Mouse (Mus musculus): ENCODE results near the gene Ccni.

Ccni gene

GRCm38 (mm10) chr5:93206109-93207005 lies at the start of gene Ccni, which contains the start of gene 2010109A12Rik:
Gene Ccni (minus strand): TSS chr5:93206495.
Gene 2010109A12Rik (plus strand): TSS chr5:93206518.
- peak; percentile 98 for DNase-seq (ENCODE audit: low spot score)

GRCm38 (mm10) chr5:93255759-93256265 lies 49.5 kb upstream of the Ccni start:
- DNase-seq (ENCODE audit: low spot score), result no peak

DNA sequence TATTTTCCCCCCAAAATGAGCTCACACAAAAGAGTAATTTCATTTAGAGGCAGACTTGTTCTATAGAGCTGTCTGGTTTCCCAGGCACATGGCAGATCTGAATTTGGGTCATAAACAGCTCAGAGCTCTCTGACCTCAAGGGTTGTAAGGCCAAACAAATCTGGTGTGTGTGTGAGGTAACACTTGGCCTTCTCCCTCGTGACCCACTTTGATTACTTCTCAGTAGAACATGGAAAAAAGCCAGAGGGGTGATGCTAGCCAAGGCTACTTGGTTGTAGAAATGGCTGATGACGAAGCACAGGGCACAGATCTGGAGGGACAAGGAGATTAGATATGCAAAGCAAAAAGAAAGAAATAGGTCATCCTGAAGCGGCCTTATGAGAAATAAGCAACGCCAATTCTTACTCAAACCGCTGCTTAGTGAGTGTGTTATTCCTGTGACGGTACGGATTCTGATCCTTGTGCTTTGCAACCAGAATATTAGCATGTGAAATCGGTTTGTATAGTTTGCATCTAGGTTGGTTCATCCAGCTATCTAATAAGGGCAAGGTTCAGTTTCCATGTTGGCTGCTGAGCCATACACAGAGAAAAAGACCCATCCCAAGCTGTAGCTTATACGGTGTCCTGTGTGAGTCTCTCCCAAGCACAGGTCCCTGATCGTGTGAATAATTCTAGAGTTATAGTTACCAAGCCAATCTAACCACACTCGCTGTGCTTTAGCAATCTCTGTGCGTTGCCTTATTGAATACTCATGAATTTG lies 44.9 kb upstream of the Ccni start:
- DNase-seq (ENCODE audit: low spot score), result no peak

DNA sequence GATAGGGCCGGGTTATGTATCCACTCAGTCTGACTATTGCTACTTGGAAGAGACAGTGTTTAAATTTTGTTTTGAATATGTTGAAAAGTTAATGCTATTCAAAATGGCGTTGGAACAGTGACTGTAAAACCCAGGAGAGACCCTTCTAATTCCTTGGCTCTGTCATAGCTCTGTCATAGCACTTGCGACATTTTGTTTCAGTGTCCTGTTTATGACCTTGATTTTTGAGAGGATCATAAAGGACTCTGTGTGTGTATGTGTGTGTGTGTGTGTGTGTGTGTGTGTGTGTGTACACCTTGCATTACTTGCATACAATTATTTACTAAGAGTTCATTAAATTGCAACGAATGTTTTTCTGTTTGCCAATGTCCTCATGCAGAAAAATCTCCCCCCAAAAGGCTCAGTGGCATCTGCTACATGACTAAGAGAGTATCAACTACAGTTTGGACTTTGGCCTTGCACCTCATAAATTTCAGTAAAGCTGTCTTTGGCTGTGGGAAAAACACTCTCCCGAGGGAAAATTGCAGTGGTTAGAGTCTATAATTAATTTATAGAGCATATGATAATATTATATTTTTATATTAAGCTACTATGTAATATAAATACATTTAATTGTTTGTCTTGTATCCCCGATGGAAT lies 43.8 kb upstream of the Ccni start:
- no peak for DNase-seq (ENCODE audit: low spot score)

DNA sequence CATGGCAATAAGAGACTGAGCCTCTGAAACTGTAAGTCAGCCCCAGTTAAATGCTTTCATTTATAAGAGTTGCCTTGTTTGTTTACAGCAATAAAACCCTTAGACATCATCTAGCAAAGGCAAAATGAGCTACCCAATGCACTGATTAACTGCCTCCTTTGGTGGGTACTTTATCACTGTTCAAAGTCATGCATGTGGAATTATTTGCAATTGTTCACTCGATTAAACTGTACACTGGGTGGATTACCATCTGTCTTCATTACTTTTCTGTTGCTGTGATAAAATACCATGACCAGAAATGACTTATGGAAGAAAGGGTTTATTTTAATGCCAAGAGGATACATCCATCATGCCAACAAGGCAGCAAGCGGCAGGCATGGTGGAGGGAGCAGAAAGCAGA lies 39.0 kb upstream of the Ccni start:
- DNase-seq (ENCODE audit: low spot score), result no peak

DNA sequence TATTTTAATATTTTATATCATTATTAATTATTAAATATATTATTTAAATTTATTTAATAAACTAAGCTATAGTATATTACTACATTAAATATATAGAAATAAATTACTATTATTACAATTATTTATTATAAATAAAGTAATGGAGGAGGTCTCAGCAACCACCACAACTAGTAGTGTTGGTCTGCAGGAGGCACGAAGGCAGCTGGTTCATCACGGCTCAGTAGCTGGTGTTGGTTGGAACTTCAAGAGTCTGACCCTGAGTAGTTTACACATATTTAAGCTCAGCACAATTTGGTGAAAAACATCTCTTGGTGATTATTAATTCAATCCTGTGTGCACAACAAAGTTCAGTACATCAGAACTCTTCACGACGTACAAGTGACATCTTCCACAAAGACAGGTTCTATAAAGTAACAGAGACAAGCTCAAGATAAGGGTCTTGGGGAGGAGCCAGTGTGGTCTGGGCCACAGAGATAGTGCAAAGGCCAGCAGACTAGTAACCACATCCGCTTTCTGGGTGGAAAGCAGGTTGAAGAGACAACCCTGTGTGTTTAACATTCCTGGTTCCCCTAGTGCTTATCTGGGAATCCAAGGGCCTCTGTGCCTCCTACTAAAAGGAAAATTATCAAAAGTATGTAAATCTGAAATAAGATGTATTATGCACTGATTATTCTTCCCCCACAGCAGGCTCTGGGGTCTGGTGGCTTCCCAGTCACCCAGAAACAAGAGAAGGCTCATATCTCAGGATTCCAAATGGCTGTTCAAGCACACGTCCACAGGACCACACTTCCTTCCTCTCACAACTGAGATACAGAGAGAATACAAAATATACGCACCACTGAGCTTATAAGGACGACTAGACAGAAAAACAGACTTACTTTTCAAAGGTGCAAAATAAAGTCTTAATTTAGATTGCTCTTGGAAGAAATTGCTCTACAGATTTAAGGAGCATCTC lies 33.6 kb upstream of the Ccni start:
- no peak for DNase-seq (ENCODE audit: low spot score)

GRCm38 (mm10) chr5:93236541-93236940 lies 30.2 kb upstream of the Ccni start:
- DNase-seq (ENCODE audit: low spot score), result no peak

DNA sequence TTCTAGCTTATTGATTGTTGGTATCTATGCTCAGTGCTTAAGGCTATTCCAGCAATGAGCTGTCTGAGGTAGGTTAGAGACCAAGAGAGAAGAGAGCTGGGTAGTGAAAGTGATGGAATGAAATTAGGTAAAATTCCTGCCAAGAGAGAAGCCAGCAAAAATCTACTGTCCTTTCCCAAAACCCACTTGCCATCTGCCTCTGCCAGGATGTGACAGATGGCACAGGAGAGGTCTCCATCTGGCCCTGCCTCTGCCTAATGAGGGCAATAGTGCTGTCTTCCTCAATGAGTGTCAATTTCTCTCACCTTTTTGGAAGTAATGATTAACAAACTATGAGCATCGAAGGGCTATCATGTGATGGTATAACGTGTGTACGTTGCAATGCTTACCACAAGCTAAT lies 29.6 kb upstream of the Ccni start:
- no peak for DNase-seq (ENCODE audit: low spot score)

DNA sequence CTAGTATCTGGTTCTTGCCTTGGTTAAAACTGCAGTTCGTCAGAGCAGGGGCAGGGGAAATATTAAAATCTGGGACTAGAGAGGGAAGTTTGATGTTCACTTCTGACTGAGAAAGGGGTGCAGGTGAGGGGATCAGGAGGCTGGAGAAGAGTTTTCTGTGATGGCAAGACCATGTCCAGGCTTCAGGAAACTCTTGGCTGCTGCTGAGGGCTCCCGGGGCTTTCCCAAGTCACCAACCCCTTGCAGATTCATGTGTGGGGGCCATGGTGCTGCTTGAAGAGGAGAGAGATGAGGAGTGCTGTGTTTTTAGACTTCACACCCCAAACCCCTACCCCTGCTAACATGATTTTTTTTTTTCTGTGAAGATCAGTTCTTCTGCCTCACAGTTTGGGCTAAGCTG lies 28.3 kb upstream of the Ccni start:
- no peak for DNase-seq (ENCODE audit: low spot score)

DNA sequence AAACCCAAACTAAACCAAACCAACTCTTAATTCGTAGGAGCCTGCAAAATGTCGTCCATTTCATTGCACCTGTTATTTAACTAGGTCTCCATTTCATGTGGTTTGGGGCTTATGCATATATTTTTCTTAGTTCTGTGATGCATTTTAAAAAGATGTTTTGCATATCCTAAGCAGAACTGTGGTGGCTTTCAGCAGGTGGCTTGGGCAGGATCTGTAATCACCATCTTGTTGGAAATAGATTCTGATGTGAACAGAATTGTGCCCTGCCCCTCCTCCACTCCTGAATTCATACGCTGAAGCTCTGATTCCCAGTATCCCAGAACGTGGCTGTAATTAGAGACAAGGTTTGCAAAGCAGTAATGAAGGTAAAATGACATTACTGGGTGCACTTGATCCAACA lies 27.8 kb upstream of the Ccni start:
- DNase-seq (ENCODE audit: low spot score), result no peak

DNA sequence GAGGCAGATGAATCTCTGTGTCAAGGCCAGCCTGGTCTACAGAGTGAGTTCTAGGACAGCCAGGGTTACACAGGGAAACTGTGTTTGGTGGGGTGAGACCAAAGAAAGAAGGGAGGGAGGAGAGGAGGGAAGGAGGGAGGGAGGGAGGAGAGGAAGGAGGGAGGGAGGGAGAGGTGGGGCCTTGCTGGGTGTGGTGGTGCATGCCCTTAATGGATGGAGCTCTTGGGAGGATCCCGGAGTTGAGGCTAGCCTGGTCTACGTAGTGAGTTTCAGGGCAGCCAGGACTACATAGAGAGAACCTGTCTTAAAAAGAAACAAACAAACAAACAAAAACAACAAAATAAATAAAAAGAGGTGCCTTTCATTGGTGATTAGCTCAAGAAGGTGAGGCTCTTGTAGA lies 26.5 kb upstream of the Ccni start:
- no peak for DNase-seq (ENCODE audit: low spot score)

DNA sequence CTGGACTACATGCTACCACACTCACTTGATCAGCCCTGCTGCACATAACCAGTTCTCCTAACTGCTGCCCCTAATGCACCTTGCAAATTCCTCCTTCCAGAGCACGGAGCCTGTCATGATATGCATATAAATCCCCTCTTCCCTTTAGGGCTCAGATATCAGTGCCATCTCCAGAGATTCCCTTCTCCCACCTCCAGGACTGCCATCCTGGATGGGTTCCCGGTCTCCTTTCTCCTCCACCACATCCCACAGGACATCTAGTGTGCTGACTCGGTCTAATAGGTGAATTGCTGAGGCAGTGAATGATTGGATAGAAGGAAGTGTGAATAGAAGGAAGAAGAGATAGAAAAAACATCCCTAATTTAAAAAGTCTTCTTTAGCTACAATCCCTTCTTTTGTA lies 25.4 kb upstream of the Ccni start:
- DNase-seq (ENCODE audit: low spot score), result no peak

DNA sequence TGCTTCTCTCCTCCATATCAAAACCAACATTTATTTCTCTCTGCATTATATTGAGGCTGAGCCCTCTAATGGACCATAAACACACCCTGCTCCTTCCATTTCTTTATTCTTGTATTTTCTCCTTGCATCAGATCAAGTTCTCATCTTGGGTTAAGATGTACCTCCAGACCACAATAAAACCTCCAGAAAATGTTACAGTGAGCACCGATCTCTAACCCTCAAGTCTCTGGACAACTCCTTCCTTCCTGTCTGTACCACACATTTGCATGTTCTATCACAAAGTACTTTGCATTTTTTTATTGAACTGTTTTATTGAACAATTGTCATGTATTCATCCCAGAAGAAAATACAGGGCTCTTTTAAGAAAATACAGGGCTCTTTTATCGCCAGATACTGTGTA lies 23.2 kb upstream of the Ccni start:
- no peak for DNase-seq (ENCODE audit: low spot score)

DNA sequence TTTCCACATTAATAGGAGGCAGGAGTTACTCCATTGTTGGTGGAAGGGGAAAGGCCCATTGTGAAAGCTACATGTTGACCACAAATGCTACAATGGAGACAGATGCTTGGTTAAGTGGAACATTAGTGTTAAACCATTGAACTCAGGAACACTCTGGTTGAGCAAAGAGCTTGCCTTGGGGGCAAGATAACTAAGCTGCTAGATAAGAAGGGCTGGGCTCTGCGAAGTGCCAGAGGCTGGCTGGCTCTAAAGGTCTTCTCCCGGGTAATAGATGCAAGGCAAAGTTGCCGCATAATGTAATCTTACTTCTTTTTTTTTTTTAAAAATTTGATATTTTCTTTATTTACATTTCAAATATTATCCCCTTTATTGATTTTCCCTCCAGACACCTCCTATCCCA lies 20.9 kb upstream of the Ccni start:
- no peak for DNase-seq (ENCODE audit: low spot score)

DNA sequence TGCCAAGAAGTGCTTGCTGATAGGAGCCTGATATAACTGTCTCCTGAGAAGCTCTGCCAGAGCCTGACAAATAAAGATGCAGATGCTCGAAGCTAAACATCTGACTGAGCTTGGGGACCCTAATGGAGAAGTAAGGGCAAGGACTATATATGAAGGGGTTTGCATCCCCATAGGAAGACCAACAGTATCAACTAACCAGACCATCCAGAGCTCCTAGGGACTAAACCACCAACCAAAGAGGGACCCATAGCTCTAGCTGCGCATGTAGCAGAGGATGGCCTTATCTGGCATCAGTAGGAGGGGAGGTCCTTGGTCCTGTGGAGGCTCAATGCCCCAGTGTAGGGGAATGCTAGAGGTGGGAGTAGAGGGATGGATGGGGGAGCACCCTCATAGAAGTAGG lies 18.3 kb upstream of the Ccni start:
- DNase-seq (ENCODE audit: low spot score), result no peak

DNA sequence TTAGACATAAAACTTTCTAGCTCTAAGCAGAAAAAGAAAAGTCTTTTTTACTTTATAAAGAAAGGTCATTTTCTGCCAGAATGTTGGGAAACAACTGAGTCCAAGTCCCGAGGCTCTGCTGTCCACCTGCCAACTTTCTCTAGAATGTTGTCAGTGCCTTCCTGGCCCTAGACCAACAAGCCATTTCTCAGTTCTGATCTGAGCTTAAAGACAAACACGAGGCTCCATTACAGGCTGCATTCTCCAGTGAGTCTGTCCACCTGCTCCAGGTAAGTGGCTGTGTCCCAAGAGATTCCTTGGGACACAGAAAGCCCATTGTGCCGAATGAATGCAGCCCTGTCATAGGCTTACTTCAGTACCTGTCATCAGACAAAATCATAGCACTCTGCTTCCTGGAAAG lies 15.4 kb upstream of the Ccni start:
- no peak for DNase-seq (ENCODE audit: low spot score)

GRCm38 (mm10) chr5:93218375-93218774 lies 12.1 kb upstream of the Ccni start:
- DNase-seq (ENCODE audit: low spot score), result no peak

- no peak for DNase-seq (ENCODE audit: low spot score)
Measured at GRCm38 (mm10) chr5:93207555-93207954, 1.3 kb upstream of the Ccni start.

DNA sequence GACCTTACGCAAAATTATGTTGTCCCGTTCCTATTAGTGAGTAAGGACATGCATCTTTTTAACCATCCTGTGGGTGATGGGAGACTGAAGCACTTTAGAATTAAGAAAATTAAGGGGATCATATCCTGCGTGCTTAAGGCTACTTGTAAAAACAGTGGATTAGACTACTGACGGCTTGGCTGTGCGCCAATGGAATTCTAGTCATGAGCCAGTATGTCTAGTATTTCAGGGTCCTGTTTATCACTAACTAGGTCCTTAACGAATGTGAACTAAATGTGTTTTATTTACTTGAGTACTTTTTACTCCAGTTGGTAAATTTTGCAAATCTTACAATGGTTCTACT lies 682 bp upstream of the Ccni start:
- DNase-seq (ENCODE audit: low spot score), result no peak

DNA sequence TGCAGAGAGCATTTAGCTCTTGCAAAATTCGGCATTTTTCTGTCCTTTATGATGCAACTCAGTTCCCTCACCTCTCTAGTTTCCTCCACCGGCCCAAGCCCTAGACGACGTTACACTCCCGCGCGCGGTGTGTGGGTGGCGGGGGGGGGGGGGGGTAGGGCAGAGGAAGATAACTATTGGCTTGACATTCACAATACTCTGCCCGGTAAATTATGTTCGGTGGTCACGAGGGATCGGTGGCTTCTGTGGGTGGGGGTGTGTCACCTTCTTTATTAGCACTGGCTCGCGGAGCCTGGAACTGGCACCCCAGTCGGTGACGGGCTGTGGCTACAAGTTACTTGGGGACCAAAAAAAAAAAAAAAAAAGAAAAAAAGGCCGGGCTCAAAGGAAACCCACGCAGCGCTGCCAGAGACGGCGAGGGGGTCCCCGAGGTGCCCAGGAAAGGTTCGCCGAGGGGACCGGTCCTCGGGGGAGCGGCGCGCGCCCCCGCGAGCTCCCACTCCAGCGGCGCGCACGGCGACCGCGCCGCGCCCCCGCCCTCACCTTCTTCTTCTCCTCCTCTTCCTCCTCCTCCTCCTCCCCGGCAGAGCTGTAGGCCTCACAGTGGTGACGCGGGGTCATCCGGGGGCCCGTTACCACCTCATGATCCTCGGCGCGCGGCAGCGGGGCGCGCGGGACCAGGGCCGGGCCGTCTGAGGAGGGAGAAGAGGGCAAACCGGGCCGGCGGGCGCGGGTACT lies 755 bp downstream of the Ccni start:
- DNase-seq (ENCODE audit: low spot score), result peak; percentile 54

DNA sequence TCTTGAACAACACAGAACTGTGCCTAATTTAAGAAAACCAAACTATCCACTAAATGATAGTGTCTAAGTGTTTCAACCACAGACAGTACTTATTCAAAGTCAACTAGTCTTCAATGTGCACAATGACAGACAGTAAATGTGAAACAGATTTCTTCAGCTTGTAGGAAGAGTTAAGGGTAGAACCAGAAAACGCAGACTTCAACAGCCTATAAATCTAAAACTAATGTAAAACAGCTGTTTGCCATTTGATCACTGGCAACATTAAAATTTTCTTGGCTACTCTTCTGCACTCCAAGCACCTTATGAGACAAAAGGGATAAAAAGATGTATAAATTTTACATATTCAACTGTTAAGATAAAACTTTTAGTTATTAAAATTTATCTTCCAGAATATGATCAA lies 5.1 kb downstream of the Ccni start:
- no peak for DNase-seq (ENCODE audit: low spot score)
